Mouse (Mus musculus) megakaryocyte, embryonic 14.5 days (primary cell): Measurements from ENCODE around the gene Bag3.

Experiments used
- FLI1 ChIP-seq: IDR thresholded peaks from 2 replicates; pipeline ENCODE4 v1.6.1; 2012; ENCODE audit warnings: low read length, inconsistent platforms, mixed read lengths
- GATA1 ChIP-seq: IDR thresholded peaks from 3 replicates; pipeline ENCODE4 v1.6.1; 2012; ENCODE audit warnings: mixed read lengths, low read length, inconsistent platforms, borderline replicate concordance

DNA sequence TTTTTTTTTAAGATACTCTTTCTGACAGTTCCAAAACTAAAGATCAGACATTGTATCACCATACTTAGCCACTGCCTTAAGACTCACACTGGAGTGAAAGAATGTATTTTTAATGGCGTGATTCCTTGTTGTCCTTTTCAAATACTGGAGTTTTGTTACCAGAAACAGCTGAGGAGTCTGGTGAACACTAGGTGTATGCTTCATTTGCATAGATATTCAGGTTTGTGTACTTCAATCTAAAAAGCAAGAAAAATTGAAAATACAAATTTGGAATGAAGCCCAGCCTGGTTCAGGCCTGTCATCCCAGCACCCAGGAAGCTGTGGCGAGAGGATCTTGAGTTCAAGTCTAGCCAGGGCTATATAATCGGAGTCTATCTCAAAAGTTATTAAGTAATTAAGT lies 1.2 kb downstream of the Bag3 start:
- no peak for TF ChIP-seq GATA1
- TF ChIP-seq FLI1, result no peak
